Mouse (Mus musculus): ENCODE measurements around the gene Olfr181. TPM values are rescaled to one million over a fixed set of nuclear protein-coding genes. Genes with fewer than 3 reads are reported as not detected.

Olfr181 gene
- not detected for total RNA-seq (2021)
- long read RNA-seq, experiment 1 = 0 reads
- long read RNA-seq, experiment 2 = 0 reads

DNA sequence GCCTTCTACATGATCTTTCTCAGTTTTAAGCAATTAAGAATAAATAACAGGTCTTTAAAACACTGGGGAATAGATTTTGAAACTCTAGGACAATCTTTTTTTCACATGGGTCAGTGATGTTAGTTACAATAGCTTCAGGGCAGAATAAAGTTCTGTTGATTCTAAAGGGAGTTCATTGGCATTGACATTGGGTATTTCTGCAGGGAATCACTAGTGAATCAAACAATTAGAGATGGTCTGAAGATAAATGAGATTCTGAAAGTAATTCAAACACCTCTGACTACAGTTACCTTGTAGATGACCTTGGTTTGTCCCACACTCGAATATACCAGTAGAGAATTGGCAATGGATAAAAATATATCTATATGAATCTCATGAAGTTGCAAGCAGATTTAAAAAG is at the start of gene Olfr181:
Gene Olfr181 (minus strand): TSS at position 101 of the 400 bp plus-strand sequence.
- DNase-seq (ENCODE audit: low spot score in 2 of 2) = no peak
- intact Hi-C loops (cut with DNase I) = no loop called here

DNA sequence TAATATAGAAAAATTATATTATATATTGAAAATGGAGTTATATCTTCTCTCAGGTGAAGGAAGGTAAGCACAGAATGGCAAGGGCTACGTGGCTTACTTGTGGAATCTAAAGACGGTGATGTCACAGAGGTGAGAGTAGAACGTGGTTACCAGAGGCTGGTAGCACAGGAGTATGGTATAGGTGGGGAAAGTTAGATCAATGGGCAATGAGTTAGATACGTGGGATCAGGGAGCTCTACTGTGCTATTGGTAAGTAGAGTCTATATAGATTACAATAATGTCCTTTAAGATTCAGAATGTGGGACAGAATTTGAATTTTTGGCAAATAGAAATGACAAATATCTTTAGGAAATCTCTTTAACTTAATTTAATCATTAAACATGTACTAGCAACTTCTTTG is 737 bp upstream of the Olfr181 start, which contains the start of gene Olfr180:
Gene Olfr180 (minus strand): TSS at position 101 of the 400 bp plus-strand sequence.
- intact Hi-C loops (cut with DNase I) = no loop called here
- no peak for DNase-seq (ENCODE audit: low spot score in 2 of 2)

DNA sequence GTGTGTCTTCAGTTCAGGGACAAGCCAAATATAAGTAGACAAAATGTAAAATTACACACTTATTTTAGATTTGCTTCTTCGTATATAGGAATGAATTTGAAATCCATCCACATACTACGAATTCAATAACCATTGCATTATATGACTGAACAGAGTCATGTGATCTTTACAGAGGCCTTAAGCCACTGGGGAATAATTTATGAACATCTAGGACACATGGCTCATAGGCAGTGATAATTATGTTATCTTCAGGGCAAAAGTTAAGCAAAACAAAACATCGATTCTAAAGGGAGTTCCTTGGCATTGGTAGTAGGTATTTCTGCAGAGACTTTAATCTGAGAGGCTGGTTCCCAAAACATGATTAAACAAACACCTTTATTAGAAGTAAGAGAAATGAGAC is 36.6 kb downstream of the Olfr181 start, which contains the start of gene Olfr178:
Gene Olfr178 (minus strand): TSS at position 101 of the 400 bp plus-strand sequence.
- no peak for DNase-seq (ENCODE audit: low spot score in 2 of 2)
- intact Hi-C loops (cut with DNase I) = no loop called here

DNA sequence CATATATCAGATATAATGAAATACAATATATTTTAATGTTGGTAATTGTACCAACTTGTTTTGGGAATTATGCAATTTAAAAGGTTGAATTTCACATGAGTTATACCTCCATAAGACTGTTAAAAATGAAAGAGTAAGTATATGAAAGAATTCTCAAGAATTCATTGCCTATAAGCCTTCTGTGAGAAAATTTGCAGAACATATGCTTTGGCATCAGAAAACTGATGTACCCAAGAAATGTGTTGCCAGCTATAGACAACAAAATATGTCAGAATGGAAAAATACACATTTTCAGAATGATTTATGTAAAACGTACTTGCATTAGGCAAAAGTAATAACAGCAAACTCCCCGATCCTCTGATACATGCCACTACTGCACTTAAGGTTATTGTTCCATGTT is 44.1 kb downstream of the Olfr181 start:
- intact Hi-C loops (cut with DNase I) = no loop called here
- DNase-seq (ENCODE audit: low spot score in 2 of 2) = peak in 1 of 2 experiments; percentile 8

Other genes starting within 250 kb of the Olfr181 start
- gene Gpr15, start 209.7 kb downstream of the Olfr181 start, total RNA-seq (2021) = not detected
- gene Cldnd1, start 200.8 kb downstream of the Olfr181 start, total RNA-seq (2021) = 100 to 1,000 TPM; 108 to 121 TPM
- not detected for gene Olfr172, start 165.6 kb downstream of the Olfr181 start, total RNA-seq (2021)
- not detected for gene Olfr173, start 128.5 kb downstream of the Olfr181 start, total RNA-seq (2021)
- gene Olfr175-ps1, start 102.0 kb downstream of the Olfr181 start, total RNA-seq (2021) = not detected
- gene Olfr177, start 54.0 kb downstream of the Olfr181 start, total RNA-seq (2021) = not detected
- gene Olfr178, start 36.7 kb downstream of the Olfr181 start, total RNA-seq (2021) = not detected
- not detected for gene Olfr180, start 637 bp upstream of the Olfr181 start, total RNA-seq (2021)
- not detected for gene Olfr183, start 66.6 kb upstream of the Olfr181 start, total RNA-seq (2021)
- gene Olfr186, start 101.5 kb upstream of the Olfr181 start, total RNA-seq (2021) = not detected
- gene Olfr187, start 111.0 kb upstream of the Olfr181 start, total RNA-seq (2021) = not detected
- gene Olfr190, start 149.2 kb upstream of the Olfr181 start, total RNA-seq (2021) = not detected
- gene Olfr191, start 161.1 kb upstream of the Olfr181 start, total RNA-seq (2021) = not detected
- gene Olfr193, start 183.1 kb upstream of the Olfr181 start, total RNA-seq (2021) = not detected
- not detected for gene Olfr194, start 192.3 kb upstream of the Olfr181 start, total RNA-seq (2021)
- not detected for gene Olfr195, start 218.3 kb upstream of the Olfr181 start, total RNA-seq (2021)
- not detected for gene Olfr196, start 241.7 kb upstream of the Olfr181 start, total RNA-seq (2021)